Mouse (Mus musculus) hindbrain, embryonic 12.5 days (tissue): ENCODE data around the gene Tmem179b. TPM values are rescaled to one million over a fixed set of nuclear protein-coding genes. Genes with fewer than 3 reads are reported as not detected.

Experiments
- ATAC-seq: fragments of 200-750 bp; cut with Nextera tagmentation; 2 replicates; pipeline ENCODE4 v1.8.0; 2017; ENCODE audit warnings: moderate TSS enrichment; ENCODE audit not compliant: low FRiP score
- H3K27ac ChIP-seq: fragments of 300-500 bp; sonication (generic); 2 replicates; pipeline ENCODE4 v1.5.1; 2016; ENCODE audit warnings: mild to moderate bottlenecking
- H3K27me3 ChIP-seq: fragments of 300-500 bp; sonication (generic); 2 replicates; pipeline ENCODE4 v1.6.1; 2016; ENCODE audit warnings: mild to moderate bottlenecking
- H3K36me3 ChIP-seq: fragments of 300-500 bp; sonication (generic); 2 replicates; pipeline ENCODE4 v1.6.1; 2016; ENCODE audit warnings: mild to moderate bottlenecking
- H3K4me1 ChIP-seq: fragments of 300-500 bp; sonication (generic); 2 replicates; pipeline ENCODE4 v1.6.1; 2016
- H3K4me2 ChIP-seq: fragments of 300-500 bp; sonication (generic); replicated peaks from 2 replicates; pipeline ENCODE4 v1.6.1; 2016; ENCODE audit warnings: mild to moderate bottlenecking
- H3K4me3 ChIP-seq: fragments of 300-500 bp; sonication (generic); 2 replicates; pipeline ENCODE4 v1.5.1; 2016; ENCODE audit warnings: mild to moderate bottlenecking
- H3K9ac ChIP-seq: fragments of 300-500 bp; sonication (generic); 2 replicates; pipeline ENCODE4 v1.6.1; 2016; ENCODE audit warnings: mild to moderate bottlenecking, moderate library complexity
- H3K9me3 ChIP-seq: fragments of 300-500 bp; sonication (generic); replicated peaks from 2 replicates; pipeline ENCODE4 v1.6.1; 2016; ENCODE audit warnings: mild to moderate bottlenecking
- WGBS: fragments of 180-500 bp; shearing (Covaris S2); methylation state at CpG from one replicate; pipeline ENCODE4 v1.1.7; 2016; 5-methylcytosine and 5-hydroxymethylcytosine counted together
- polyA plus RNA-seq: library from polyadenylated mRNA; unstranded; fragments of >200 nt; fragmentation: Nextera tagmentation; extraction: Ambion mirVana; gene quantifications from 2 replicates; pipeline ENCODE4 v1.2.1, GENCODE M21; 2016

Gene Tmem179b
- polyA plus RNA-seq, 1 experiment from 2014 or later: 39.7 TPM

- WGBS: 22% methylated on average over 29 of the region's 29 CpGs
- H3K4me1 ChIP-seq: peaks cover 31% of the 10 kb centered on the region
- no peaks in the 10 kb centered on the region for H3K9me3 ChIP-seq
- H3K36me3 ChIP-seq: peaks cover 56% of the 10 kb centered on the region
- peak within 1 kb of the TSS; percentile 93 for H3K27ac ChIP-seq
- H3K4me3 ChIP-seq: peak within 1 kb of the TSS; percentile 83
- H3K9ac ChIP-seq: peak within 1 kb of the TSS; percentile 97
- ATAC-seq: peak; percentile 46; the same call in 1 of the 2 replicates
- H3K27me3 ChIP-seq: no peaks in the 10 kb centered on the region
- H3K4me2 ChIP-seq: peak within 1 kb of the TSS; percentile 70
Observed at GRCm38 (mm10) chr19:8770567-8771270, 3.5 kb downstream of the Tmem179b start, which contains the start of gene Tmem223. TSS of gene Tmem223 (plus strand) at chr19:8770996.

GRCm38 (mm10) chr19:8765562-8765961, 8.7 kb downstream of the Tmem179b start:
- Histone ChIP-seq H3K9me3 (no peaks in the 10 kb centered on the region; the same call in 1 of the 2 replicates), H3K4me1 (peaks cover 4% of the 10 kb centered on the region; the same call in 1 of the 2 replicates), H3K4me3 (no peak overlapping the region), H3K9ac (no peak overlapping the region), H3K27ac (no peak overlapping the region), H3K36me3 (peaks cover 83% of the 10 kb centered on the region), H3K4me2 (no peak overlapping the region), H3K27me3 (no peaks in the 10 kb centered on the region)
- no peak for ATAC-seq
- WGBS: 94% methylated on average over 9 of the region's 9 CpGs

GRCm38 (mm10) chr19:8763276-8763675, 11.0 kb downstream of the Tmem179b start:
- ATAC-seq: no peak
- Histone ChIP-seq H3K4me1 (peaks cover 8% of the 10 kb centered on the region), H3K36me3 (peaks cover 61% of the 10 kb centered on the region), H3K4me3 (no peak overlapping the region), H3K9ac (no peak overlapping the region), H3K27me3 (no peaks in the 10 kb centered on the region), H3K27ac (no peak overlapping the region), H3K9me3 (no peaks in the 10 kb centered on the region; the same call in 1 of the 2 replicates), H3K4me2 (no peak overlapping the region)
- WGBS: 90% methylated on average over 4 of the region's 4 CpGs

- ATAC-seq: no peak
- Histone ChIP-seq H3K4me2 (no peak overlapping the region), H3K36me3 (peaks cover 36% of the 10 kb centered on the region), H3K27me3 (no peaks in the 10 kb centered on the region), H3K9ac (no peak overlapping the region), H3K27ac (no peak overlapping the region), H3K4me3 (no peak overlapping the region), H3K4me1 (peaks cover 23% of the 10 kb centered on the region), H3K9me3 (no peaks in the 10 kb centered on the region; the same call in 1 of the 2 replicates)
- 80% methylated on average over 2 of the region's 2 CpGs for WGBS
Observed at GRCm38 (mm10) chr19:8760757-8761156, 13.5 kb downstream of the Tmem179b start.

- H3K4me2 ChIP-seq: no peak overlapping the region
- H3K27me3 ChIP-seq: no peaks in the 10 kb centered on the region
- peaks cover 28% of the 10 kb centered on the region for H3K4me1 ChIP-seq
- peaks cover 30% of the 10 kb centered on the region for H3K36me3 ChIP-seq
- H3K9ac ChIP-seq: no peak overlapping the region
- H3K27ac ChIP-seq: no peak overlapping the region
- 93% methylated on average over 2 of the region's 2 CpGs for WGBS
- no peak for ATAC-seq
- H3K9me3 ChIP-seq: no peaks in the 10 kb centered on the region
- no peak overlapping the region for H3K4me3 ChIP-seq
Observed at GRCm38 (mm10) chr19:8758899-8759298, 15.4 kb downstream of the Tmem179b start.

- peak overlapping the region; percentile 72 for H3K4me2 ChIP-seq
- 5% methylated on average over 14 of the region's 14 CpGs for WGBS
- H3K9me3 ChIP-seq: no peaks in the 10 kb centered on the region
- H3K27ac ChIP-seq: peak overlapping the region; percentile 91
- peaks cover 28% of the 10 kb centered on the region for H3K4me1 ChIP-seq
- ATAC-seq: no peak; the same call in 1 of the 2 replicates
- no peaks in the 10 kb centered on the region for H3K27me3 ChIP-seq
- H3K9ac ChIP-seq: peak overlapping the region; percentile 98
- H3K4me3 ChIP-seq: peak overlapping the region; percentile 99
- H3K36me3 ChIP-seq: peaks cover 24% of the 10 kb centered on the region
Observed at GRCm38 (mm10) chr19:8757471-8757998, 16.7 kb downstream of the Tmem179b start.

GRCm38 (mm10) chr19:8756635-8757387, 17.5 kb downstream of the Tmem179b start, which contains the start of gene Nxf1:
TSS of gene Nxf1 (plus strand) at chr19:8757073.
- Histone ChIP-seq H3K27me3 (no peaks in the 10 kb centered on the region), H3K36me3 (peaks cover 26% of the 10 kb centered on the region), H3K4me3 (peak within 1 kb of the TSS; percentile 99), H3K4me2 (peak within 1 kb of the TSS; percentile 72), H3K9ac (peak within 1 kb of the TSS; percentile 98), H3K27ac (peak within 1 kb of the TSS; percentile 91), H3K4me1 (peaks cover 28% of the 10 kb centered on the region), H3K9me3 (no peaks in the 10 kb centered on the region)
- peak; percentile 94 for ATAC-seq
- 1% methylated on average over 75 of the region's 75 CpGs for WGBS

GRCm38 (mm10) chr19:8755652-8756051, 18.6 kb downstream of the Tmem179b start:
- Histone ChIP-seq H3K36me3 (peaks cover 35% of the 10 kb centered on the region), H3K27ac (no peak overlapping the region), H3K9ac (no peak overlapping the region), H3K4me2 (peak overlapping the region; percentile 72), H3K4me3 (0 out of 2 replicates have a peak overlapping the region, but pooled peaks have one; percentile 99), H3K27me3 (no peaks in the 10 kb centered on the region), H3K4me1 (peaks cover 28% of the 10 kb centered on the region), H3K9me3 (no peaks in the 10 kb centered on the region)
- 83% methylated on average over 3 of the region's 3 CpGs for WGBS
- no peak for ATAC-seq

- H3K27ac ChIP-seq: no peak overlapping the region
- ATAC-seq: no peak
- no peak overlapping the region for H3K9ac ChIP-seq
- H3K27me3 ChIP-seq: no peaks in the 10 kb centered on the region
- no peak overlapping the region for H3K4me2 ChIP-seq
- peaks cover 9% of the 10 kb centered on the region for H3K4me1 ChIP-seq
- 71% methylated on average over 2 of the region's 2 CpGs for WGBS
- no peaks in the 10 kb centered on the region for H3K9me3 ChIP-seq
- no peak overlapping the region for H3K4me3 ChIP-seq
- H3K36me3 ChIP-seq: peaks cover 78% of the 10 kb centered on the region
Observed at GRCm38 (mm10) chr19:8747368-8747767, 26.9 kb downstream of the Tmem179b start.

- no peak for ATAC-seq
- Histone ChIP-seq H3K4me3 (no peak overlapping the region), H3K36me3 (peaks cover 64% of the 10 kb centered on the region), H3K9ac (no peak overlapping the region), H3K27me3 (no peaks in the 10 kb centered on the region), H3K4me2 (no peak overlapping the region), H3K9me3 (no peaks in the 10 kb centered on the region), H3K4me1 (peaks cover 20% of the 10 kb centered on the region), H3K27ac (no peak overlapping the region)
- 91% methylated on average over 1 of the region's 1 CpGs for WGBS
Observed at GRCm38 (mm10) chr19:8745382-8745781, 28.9 kb downstream of the Tmem179b start.

- ATAC-seq: no peak
- Histone ChIP-seq H3K9ac (peak overlapping the region; percentile 89), H3K4me1 (peaks cover 22% of the 10 kb centered on the region), H3K27me3 (no peaks in the 10 kb centered on the region), H3K36me3 (peaks cover 61% of the 10 kb centered on the region), H3K4me2 (peak overlapping the region; percentile 98), H3K27ac (peak overlapping the region; percentile 95; the same call in 1 of the 2 replicates), H3K9me3 (no peaks in the 10 kb centered on the region), H3K4me3 (peak overlapping the region; percentile 89)
- WGBS: 21% methylated on average over 14 of the region's 14 CpGs
Observed at GRCm38 (mm10) chr19:8742176-8742575, 32.1 kb downstream of the Tmem179b start.

- ATAC-seq: peak; percentile 97
- H3K36me3 ChIP-seq: peaks cover 53% of the 10 kb centered on the region
- under 1% methylated on average over 36 of the region's 36 CpGs for WGBS
Observed at GRCm38 (mm10) chr19:8741243-8741869, 32.9 kb downstream of the Tmem179b start, which contains the start of gene Stx5a. TSS of gene Stx5a (plus strand) at chr19:8741413.

More at GRCm38 (mm10) chr19:8741243-8741869, 32.9 kb downstream of the Tmem179b start, which contains the start of gene Stx5a:
- Histone ChIP-seq H3K27me3 (no peaks in the 10 kb centered on the region), H3K4me3 (peak within 1 kb of the TSS; percentile 89), H3K9ac (peak within 1 kb of the TSS; percentile 89), H3K27ac (peak within 1 kb of the TSS; percentile 95), H3K4me2 (peak within 1 kb of the TSS; percentile 98), H3K9me3 (no peaks in the 10 kb centered on the region), H3K4me1 (peaks cover 24% of the 10 kb centered on the region)
